Mouse (Mus musculus): ENCODE measurements around the gene Gm4131.

DNA sequence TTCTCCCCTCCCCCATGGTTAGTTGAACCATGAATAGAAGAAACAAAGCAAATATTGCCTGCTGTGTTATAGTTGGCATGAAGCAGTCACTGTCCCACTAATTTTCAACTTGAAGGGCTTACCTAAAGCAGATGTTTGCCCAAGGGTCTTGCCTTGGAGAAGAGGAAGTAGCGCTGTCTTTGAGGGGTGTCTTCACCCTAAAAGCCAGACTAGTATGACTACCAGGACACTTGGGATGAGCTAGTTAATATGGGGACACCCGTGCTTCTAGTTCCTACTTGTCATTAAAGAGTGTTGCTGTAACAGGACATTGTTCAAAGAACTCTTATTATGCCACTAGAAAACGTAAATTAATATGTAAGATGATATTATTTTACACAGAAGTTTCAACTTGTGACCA lies 9.6 kb downstream of the Gm4131 start:
- no peak for TF ChIP-seq CTCF (IDR thresholded peaks at IDR 0.05)
- TF ChIP-seq EP300 (IDR thresholded peaks at IDR 0.05), result no peak

Data from lung, postnatal 0 days (tissue).